Mouse (Mus musculus) spleen, adult 2 months (tissue): ENCODE data around the gene Rreb1. TPM values are rescaled to one million over a fixed set of nuclear protein-coding genes. Genes with fewer than 3 reads are reported as not detected.

ENCODE experiments used
- DNase-seq, 2 experiments: peaks; one replicate each; pipeline versions ENCODE4 v3.0.0 to v3.0.0-alpha.2; 2012 to 2021; ENCODE audit warnings: low spot score in 2 of 2, low read depth in 1 of 2
- H3K27ac ChIP-seq: fragments of 200-500 bp; 2 replicates; pipeline ENCODE4 v1.5.1; 2012; ENCODE audit warnings: low read length, inconsistent platforms; ENCODE audit not compliant: insufficient read depth
- H3K27me3 ChIP-seq: fragments of 200-500 bp; 2 replicates; pipeline ENCODE4 v1.6.1; 2012; ENCODE audit warnings: mild to moderate bottlenecking, moderate library complexity, low read length, inconsistent platforms; ENCODE audit not compliant: control insufficient read depth, insufficient read depth
- H3K36me3 ChIP-seq: fragments of 200-500 bp; 2 replicates; pipeline ENCODE4 v1.6.1; 2012; ENCODE audit warnings: mild to moderate bottlenecking, low read length, inconsistent platforms; ENCODE audit not compliant: control insufficient read depth, insufficient read depth
- H3K4me1 ChIP-seq: fragments of 200-500 bp; 2 replicates; pipeline ENCODE4 v1.6.1; 2011; ENCODE audit warnings: inconsistent platforms; ENCODE audit not compliant: control insufficient read depth, insufficient read depth, insufficient read length
- H3K4me3 ChIP-seq: fragments of 200-500 bp; 2 replicates; pipeline ENCODE4 v1.5.1; 2011; ENCODE audit warnings: mild to moderate bottlenecking, inconsistent platforms; ENCODE audit not compliant: insufficient read depth, insufficient read length; ENCODE audit errors: extremely low read depth
- CTCF ChIP-seq: fragments of 200-500 bp; IDR thresholded peaks from 2 replicates; pipeline ENCODE4 v1.5.1; 2011; ENCODE audit warnings: mild to moderate bottlenecking, inconsistent platforms; ENCODE audit not compliant: insufficient read depth, insufficient read length, insufficient replicate concordance; ENCODE audit errors: extremely low read depth
- POLR2A ChIP-seq: fragments of 200-500 bp; IDR thresholded peaks from 2 replicates; pipeline ENCODE4 v1.6.1; 2011; ENCODE audit warnings: low read depth, low read length, inconsistent platforms
- WGBS: fragments of 180-500 bp; shearing (Covaris S2); methylation state at CpG from one replicate; pipeline ENCODE4 v1.1.7; 2018; 5-methylcytosine and 5-hydroxymethylcytosine counted together
- polyA plus RNA-seq: library from polyadenylated mRNA; depleted of rRNA; stranded (reverse); fragments of >200 nt; gene quantifications from 2 replicates; pipeline ENCODE4 v1.2.3, GENCODE M21; 2012

Rreb1 gene
- polyA plus RNA-seq, 1 experiment = 15.5 TPM

DNA sequence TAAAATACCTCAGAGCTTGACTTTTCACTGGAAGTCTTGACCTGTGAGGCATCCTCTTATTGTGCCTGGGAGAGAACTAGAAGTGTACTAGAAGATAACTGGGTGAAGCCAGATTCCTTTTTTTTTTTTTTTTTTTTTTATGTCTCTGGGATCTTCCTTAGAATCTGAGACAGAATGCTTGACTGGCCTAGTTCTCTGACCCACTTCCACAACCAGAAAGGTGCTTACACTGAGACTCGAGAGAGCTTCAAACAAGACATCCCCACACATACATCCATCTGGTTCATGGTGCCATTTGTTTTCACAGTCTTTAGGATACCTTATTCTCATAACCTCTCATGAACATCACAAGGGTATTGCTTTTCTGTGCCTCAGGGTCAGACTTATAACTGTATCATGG lies 118.2 kb downstream of the Rreb1 start:
- 83% methylated on average over 1 of the region's 1 CpGs for WGBS
- no peak overlapping the region for H3K27ac ChIP-seq
- no peak for DNase-seq
- H3K4me3 ChIP-seq = no peak overlapping the region
- TF ChIP-seq CTCF (no peak), POLR2A (no peak)
- H3K4me1 ChIP-seq = no peaks in the 10 kb centered on the region
- peaks cover 46% of the 10 kb centered on the region for H3K36me3 ChIP-seq
- no peaks in the 10 kb centered on the region for H3K27me3 ChIP-seq

DNA sequence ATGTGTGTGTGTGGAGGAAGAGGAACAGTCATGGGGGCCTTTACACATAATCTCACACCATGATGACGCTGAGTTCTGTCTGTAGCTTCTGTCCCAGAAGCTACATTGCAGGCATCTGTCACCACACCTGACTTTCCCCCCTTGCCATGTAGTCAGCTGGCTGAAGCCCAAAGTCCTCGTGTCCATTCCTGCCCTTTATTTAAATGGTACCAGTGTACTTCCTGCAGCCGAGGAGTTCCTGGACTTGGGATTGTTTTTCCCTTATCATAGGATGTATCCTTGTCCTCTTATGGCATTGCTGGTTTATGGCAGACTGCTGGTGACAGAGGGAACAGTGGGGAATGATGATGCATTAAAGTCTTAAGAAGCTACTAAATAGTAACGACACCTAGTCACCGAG lies 120.6 kb downstream of the Rreb1 start:
- Histone ChIP-seq H3K36me3 (peaks cover 41% of the 10 kb centered on the region), H3K27ac (no peak overlapping the region), H3K27me3 (no peaks in the 10 kb centered on the region), H3K4me1 (no peaks in the 10 kb centered on the region), H3K4me3 (no peak overlapping the region)
- WGBS = 87% methylated on average over 5 of the region's 5 CpGs
- no peak for DNase-seq
- TF ChIP-seq POLR2A (no peak), CTCF (no peak)

DNA sequence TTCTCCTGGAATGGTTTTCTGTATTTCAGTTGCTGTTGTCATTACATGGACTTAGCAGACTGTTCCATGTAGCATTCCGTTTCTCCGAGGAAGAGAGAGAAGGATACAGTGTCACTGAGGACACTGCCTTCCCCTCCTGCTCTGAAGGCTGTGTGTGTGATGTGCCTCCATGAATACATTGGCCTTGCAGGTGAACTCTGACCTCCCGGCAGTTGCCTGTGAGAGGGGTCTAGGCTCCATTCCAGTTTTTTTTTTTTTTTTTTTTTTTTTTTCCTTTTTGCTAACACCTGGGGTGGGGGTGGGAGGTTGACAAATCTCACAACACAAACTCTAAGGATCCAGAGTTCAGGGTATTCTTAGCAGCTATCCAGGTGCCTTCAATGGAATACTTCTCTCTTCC lies 124.8 kb downstream of the Rreb1 start:
- TF ChIP-seq CTCF (no peak), POLR2A (no peak)
- Histone ChIP-seq H3K36me3 (peaks cover 28% of the 10 kb centered on the region), H3K4me1 (no peaks in the 10 kb centered on the region), H3K4me3 (no peak overlapping the region), H3K27ac (no peak overlapping the region), H3K27me3 (no peaks in the 10 kb centered on the region)
- no peak for DNase-seq
- 95% methylated on average over 3 of the region's 3 CpGs for WGBS

DNA sequence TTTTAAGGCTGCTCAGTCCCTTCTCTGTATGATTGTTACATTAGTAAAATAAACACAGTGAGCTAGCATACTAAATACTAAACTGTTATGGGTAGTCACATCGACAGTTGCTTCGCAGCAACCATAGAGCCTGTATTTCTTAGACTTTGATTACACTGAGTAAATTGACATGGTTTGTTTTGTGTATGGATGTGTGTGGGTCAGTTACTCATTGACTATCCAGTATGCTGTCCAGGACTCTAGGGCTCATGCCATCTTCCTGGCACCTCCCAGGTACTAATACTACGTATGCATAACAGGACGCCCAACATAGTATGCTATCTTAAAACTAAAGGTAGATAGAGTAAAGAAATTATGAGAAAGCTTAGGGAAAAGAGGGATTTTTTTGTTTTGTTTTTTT lies 125.3 kb downstream of the Rreb1 start:
- Histone ChIP-seq H3K4me3 (no peak overlapping the region), H3K27me3 (no peaks in the 10 kb centered on the region), H3K27ac (no peak overlapping the region), H3K36me3 (peaks cover 32% of the 10 kb centered on the region), H3K4me1 (no peaks in the 10 kb centered on the region)
- no peak for DNase-seq
- no peak for TF ChIP-seq POLR2A
- no peak for TF ChIP-seq CTCF
- WGBS = 92% methylated on average over 4 of the region's 4 CpGs

DNA sequence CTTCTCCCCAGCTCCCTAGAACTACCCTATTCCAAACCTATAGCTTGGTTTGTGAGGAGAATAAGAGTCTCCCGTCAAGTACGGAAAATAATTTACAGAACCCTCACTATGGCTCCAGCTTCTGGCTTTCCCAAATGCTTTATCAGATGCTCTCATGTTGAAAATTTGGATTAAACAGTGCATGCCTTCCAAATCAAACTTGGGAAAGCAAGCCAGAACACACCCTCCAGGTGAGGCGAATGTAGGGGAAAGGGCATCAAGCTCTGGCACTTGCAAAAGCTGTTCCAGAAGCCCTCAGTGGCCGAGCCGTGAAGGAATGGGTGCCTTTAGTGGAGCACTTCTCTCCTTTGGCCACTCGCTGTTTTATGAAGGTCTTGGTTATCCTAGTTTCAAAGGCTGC lies 126.2 kb downstream of the Rreb1 start:
- Histone ChIP-seq H3K27ac (no peak overlapping the region), H3K4me1 (no peaks in the 10 kb centered on the region), H3K27me3 (no peaks in the 10 kb centered on the region), H3K36me3 (peaks cover 39% of the 10 kb centered on the region), H3K4me3 (no peak overlapping the region)
- TF ChIP-seq CTCF = no peak
- TF ChIP-seq POLR2A = no peak
- DNase-seq = no peak
- 91% methylated on average over 6 of the region's 6 CpGs for WGBS

DNA sequence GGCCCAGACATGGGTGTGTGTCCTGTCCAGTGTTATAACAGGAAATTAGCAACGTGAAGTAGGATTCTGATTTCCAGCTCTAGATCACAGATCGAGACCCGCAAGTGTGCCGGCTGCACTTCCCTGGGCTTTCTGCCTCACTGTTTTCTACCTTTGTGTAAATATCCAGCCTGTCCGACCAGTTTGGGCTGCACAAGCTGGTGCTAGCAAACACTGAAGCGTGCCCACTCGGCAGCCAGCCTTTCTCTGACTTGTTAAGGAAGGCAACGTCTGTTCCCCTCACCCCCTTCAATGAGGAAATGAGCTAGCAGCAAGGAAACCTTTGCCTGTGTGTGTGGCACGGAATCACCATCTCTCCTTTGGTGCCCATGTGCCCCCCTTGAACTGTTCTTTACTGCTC lies 129.9 kb downstream of the Rreb1 start:
- DNase-seq = no peak

DNA sequence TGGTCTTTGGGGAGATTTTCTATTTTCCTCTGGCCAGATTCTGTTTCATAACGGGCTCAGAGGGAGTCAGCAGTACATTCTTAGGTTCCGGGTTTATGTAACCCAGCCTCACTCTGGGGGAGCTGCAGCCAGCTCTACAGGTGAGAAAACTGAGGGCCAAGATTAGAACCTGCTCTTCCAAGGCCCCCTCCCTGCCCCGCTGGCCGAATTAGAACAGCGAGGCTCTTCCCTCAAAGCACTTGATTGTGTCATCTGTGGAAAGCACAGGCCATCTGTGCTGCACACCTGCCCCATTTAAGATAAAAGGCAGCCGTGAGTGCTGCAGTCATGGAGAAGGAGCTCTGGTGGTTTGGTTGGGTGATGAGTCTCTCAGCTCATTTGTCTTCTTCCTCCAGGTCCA lies 130.3 kb downstream of the Rreb1 start:
- no peak overlapping the region for H3K4me3 ChIP-seq
- no peaks in the 10 kb centered on the region for H3K27me3 ChIP-seq
- H3K36me3 ChIP-seq = peaks cover 40% of the 10 kb centered on the region
- DNase-seq = no peak
- TF ChIP-seq POLR2A (no peak), CTCF (no peak)
- H3K4me1 ChIP-seq = no peaks in the 10 kb centered on the region; the same call in 1 of the 2 replicates
- H3K27ac ChIP-seq = no peak overlapping the region
- WGBS = 81% methylated on average over 6 of the region's 6 CpGs

More for the DNA sequence above, 129.9 kb downstream of the Rreb1 start:
- no peak overlapping the region for H3K27ac ChIP-seq
- no peaks in the 10 kb centered on the region for H3K4me1 ChIP-seq
- H3K4me3 ChIP-seq = no peak overlapping the region
- no peak for TF ChIP-seq CTCF
- TF ChIP-seq POLR2A = no peak
- WGBS = 82% methylated on average over 9 of the region's 9 CpGs
- H3K27me3 ChIP-seq = no peaks in the 10 kb centered on the region
- peaks cover 40% of the 10 kb centered on the region for H3K36me3 ChIP-seq
